Mouse (Mus musculus): ENCODE results near the gene Med24. TPM values are rescaled to one million over a fixed set of nuclear protein-coding genes. Genes with fewer than 3 reads are reported as not detected.
A peak's percentile ranks its signal among the peaks of the same experiment; 100 is the strongest.

The Med24 gene
- total RNA-seq, 2 experiments from 2014 or later = 45.2 to 52.7 TPM

DNA sequence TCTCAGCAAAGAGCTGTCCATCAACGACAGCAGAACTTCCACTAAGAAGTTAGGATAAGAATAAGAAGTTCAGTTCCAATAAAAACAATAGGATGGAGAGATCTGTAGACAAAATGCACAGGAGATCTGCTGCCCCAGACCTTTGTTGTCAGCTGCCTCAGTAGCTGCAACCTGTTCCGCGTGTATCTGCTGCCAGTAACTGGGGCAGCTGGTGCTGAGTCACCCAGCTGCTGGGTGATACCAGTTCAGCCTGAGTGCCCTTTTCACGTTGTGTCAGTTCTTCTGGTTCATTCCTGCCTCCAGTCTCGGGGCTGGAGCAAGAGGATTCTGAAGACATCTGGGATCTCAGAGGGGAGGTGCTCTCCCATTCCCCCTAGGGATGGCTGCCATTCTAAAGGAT is 57.4 kb downstream of the Med24 start:
- DNase-seq = no peak
- intact Hi-C loops (cut with DNase I) = no loop called here

DNA sequence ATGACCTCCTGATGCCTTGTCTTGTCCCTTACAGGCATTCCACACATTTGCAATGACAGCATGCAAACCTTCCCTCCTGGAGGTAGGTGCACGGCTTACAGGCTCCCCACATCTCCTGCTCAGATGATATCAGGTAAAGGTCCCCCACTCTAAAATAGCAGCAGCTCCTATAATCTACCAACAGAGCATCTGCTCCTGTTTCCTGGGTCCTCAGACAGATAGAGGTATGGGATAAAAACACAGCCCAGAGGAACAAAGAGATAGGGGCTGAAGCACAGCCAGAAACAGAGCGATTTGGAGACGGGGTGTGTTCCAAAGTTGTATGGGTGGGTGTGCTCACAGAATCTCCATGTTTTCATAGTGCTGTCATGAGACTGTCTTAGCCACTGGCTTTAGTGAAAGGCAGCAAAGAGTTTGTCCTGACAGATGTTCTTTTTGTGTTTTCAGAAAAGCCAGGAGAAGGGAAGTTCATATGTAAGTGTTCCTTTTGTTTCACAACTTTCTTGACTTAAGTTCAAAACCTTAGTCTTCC is 57.9 kb downstream of the Med24 start:
- intact Hi-C loops (cut with DNase I) = no loop called here
- no peak for DNase-seq

DNA sequence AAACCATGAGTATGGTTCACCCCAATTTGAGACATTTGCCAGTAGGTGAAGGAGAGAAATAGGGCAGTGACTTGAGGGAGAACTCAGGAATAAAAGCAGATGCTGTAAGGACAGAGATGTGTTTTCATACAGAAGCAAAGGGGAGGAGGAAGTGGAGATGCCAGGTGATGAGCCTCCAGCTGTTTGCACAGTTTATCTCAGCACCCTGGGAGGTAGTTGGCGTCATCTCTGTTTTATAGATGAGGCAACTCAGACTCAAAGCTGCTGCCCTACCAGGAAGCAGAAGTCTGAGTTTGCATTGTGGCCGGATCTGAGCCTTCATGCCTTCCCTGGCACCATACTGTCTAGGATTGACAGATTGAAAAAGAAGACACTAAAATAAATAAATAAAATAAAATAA is 60.3 kb downstream of the Med24 start:
- intact Hi-C loops (cut with DNase I) = loop anchor here (1.0 kb wide), 1 partner anchor 19 kb away; no protein-coding TSS in a partner anchor
- DNase-seq = no peak

DNA sequence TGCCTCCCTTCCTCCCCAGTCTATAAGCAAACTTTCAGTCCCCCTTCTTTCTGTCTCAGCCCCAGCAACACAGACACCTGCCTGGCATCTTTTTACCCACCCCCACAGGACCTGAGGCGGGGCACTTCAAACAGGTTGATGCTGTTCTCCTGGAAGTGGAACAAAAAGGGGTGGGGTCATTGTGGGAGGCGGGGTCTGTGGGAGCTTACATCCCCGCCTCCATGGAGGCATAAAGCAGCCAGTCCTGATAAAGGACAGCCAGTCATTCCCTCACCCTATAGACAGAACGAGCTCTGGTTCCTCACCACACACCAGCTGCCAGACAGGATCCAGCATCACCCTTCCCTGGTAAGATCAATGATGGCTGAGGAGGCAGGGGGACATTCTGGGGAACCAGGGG is 65.1 kb downstream of the Med24 start, which contains the start of gene Gsdma:
TSS of gene Gsdma (plus strand) at position 261 of the 400 bp plus-strand sequence.
- no peak for DNase-seq
- intact Hi-C loops (cut with DNase I) = no loop called here

GRCm38 (mm10) chr11:98660517-98660916 is 68.7 kb downstream of the Med24 start:
- intact Hi-C loops (cut with DNase I) = loop anchor here (2.0 kb wide), 1 partner anchor 18 kb away; no protein-coding TSS in a partner anchor
- peak; percentile 10 to 22 for DNase-seq

- intact Hi-C loops (cut with DNase I) = loop anchor here (2.0 to 5.0 kb wide), 2 partner anchors 22 to 48 kb away; no protein-coding TSS in a partner anchor
- peak; percentile 17 to 42 for DNase-seq
Observed at GRCm38 (mm10) chr11:98655076-98655475, 74.2 kb downstream of the Med24 start.

Other genes starting within 250 kb of the Med24 start
- gene Ikzf3, start 183.4 kb downstream of the Med24 start, total RNA-seq (2021) = under 1 TPM; 0.44 to 0.84 TPM
- not detected for gene Zpbp2, start 178.3 kb downstream of the Med24 start, total RNA-seq (2021)
- 10 to 100 TPM; 39.3 to 40.4 TPM for gene Ormdl3, start 142.1 kb downstream of the Med24 start, total RNA-seq (2021)
- not detected for gene Lrrc3c, start 131.1 kb downstream of the Med24 start, total RNA-seq (2021)
- gene Gm12355, start 103.8 kb downstream of the Med24 start, total RNA-seq (2021) = 1 to 10 TPM; 5.4 to 6.4 TPM
- gene Gsdma3, start 103.1 kb downstream of the Med24 start, total RNA-seq (2021) = 1 to 10 TPM; 3.0 to 3.3 TPM
- not detected for gene Gsdma2, start 82.7 kb downstream of the Med24 start, total RNA-seq (2021)
- gene Gsdma, start 65.1 kb downstream of the Med24 start, total RNA-seq (2021) = not detected
- 100 to 1,000 TPM; 102 to 104 TPM for gene Psmd3, start 46.9 kb downstream of the Med24 start, total RNA-seq (2021)
- gene Csf3, start 28.2 kb downstream of the Med24 start, total RNA-seq (2021) = not detected
- gene Thra, start 11.2 kb upstream of the Med24 start, total RNA-seq (2021) = 100 to 1,000 TPM; 100 to 111 TPM
- 100 to 1,000 TPM; 104 to 107 TPM for gene Nr1d1, start 45.9 kb upstream of the Med24 start, total RNA-seq (2021)
- 10 to 100 TPM; 74.4 to 75.3 TPM for gene Msl1, start 66.1 kb upstream of the Med24 start, total RNA-seq (2021)
- gene Casc3, start 75.5 kb upstream of the Med24 start, total RNA-seq (2021) = 10 to 100 TPM; 26.1 to 26.2 TPM
- gene Rapgefl1, start 107.3 kb upstream of the Med24 start, total RNA-seq (2021) = under 1 TPM; 0.57 to 0.72 TPM
- 10 to 100 TPM in 1 of 2 experiments, 1 to 10 TPM in 1; 8.1 to 10.2 TPM for gene Wipf2, start 134.2 kb upstream of the Med24 start, total RNA-seq (2021)
- gene Cdc6, start 178.4 kb upstream of the Med24 start, total RNA-seq (2021) = under 1 TPM; 0.14 to 0.49 TPM
- gene Rara, start 198.4 kb upstream of the Med24 start, total RNA-seq (2021) = 10 to 100 TPM; 10.5 to 13.6 TPM

Data from heart, postnatal 36 days (tissue).